ENCODE assay signal across 19 mouse cellular contexts in the genomic region with DNA sequence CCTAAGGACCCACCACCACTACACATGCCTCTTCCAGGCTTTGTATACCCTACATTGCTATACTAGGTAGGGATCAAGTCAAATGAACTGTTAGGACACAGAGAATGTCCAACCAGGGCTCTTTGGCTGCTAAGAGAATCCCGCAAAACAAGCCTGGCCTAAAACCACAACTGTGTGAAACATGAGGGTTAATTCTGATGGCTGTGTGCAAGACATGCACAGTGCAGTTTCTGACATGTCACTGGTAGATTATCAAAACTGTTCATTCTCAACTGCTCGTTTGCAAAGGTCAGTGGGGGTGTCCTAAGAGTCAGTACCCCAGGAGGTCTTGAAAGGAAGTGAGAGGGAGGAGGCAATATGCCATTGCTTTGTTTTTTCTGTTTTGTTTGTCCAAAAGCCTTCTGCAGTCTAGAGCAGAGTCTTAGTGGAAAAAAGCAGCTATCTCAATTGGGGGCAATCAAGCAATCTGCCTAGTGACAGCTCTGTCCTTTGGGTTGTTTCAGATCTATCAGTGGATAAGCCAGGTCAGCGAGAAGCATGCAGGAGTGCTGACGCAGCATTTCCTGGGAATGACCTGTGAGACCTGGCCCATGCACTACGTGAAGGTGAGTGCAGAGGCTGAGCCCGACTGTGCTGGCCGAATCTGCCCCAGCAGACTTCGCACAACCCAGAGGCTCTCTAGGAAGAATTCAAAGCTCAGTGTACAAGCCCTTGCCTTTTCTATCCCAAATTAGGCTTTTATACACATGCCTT.
"Had no signal": no experiment of that assay in that cellular context is flagged by ENCODE, and none has a peak within 500 bp of the region (broad histone marks: within the 10 kb centered on the region; RNA-seq: fewer than 3 reads in every experiment).

No protein-coding gene starts in this region.

- ATAC-seq: midbrain, embryonic 15.5 days had no signal

- H3K4me2 ChIP-seq: kidney, embryonic 15.5 days; limb, embryonic 12.5 days; limb, embryonic 15.5 days; liver, embryonic 11.5 days; liver, embryonic 15.5 days; lung, embryonic 15.5 days; midbrain, embryonic 12.5 days; midbrain, embryonic 15.5 days; neural tube, embryonic 13.5 days had no signal

- H3K27me3 ChIP-seq: kidney, embryonic 15.5 days; limb, embryonic 12.5 days; limb, embryonic 15.5 days; liver, embryonic 15.5 days; lung, embryonic 15.5 days; midbrain, embryonic 12.5 days; midbrain, embryonic 15.5 days; neural tube, embryonic 13.5 days had no signal

- DNase-seq: kidney, adult 8-10 months; kidney, postnatal 10 days; kidney, postnatal 4 days; left cerebral cortex, postnatal 4 days; lung, adult 18-20 months; lung, postnatal 14 days; lung, postnatal 4 days; thymus, adult 18-20 months; thymus, postnatal 36 days had no signal

- H3K9ac ChIP-seq: kidney, embryonic 15.5 days; limb, embryonic 12.5 days; limb, embryonic 15.5 days; liver, embryonic 15.5 days; lung, embryonic 15.5 days; midbrain, embryonic 12.5 days; midbrain, embryonic 15.5 days; neural tube, embryonic 13.5 days had no signal

- H3K27ac ChIP-seq: kidney, embryonic 15.5 days; limb, embryonic 12.5 days; limb, embryonic 15.5 days; liver, embryonic 15.5 days; lung, embryonic 15.5 days; midbrain, embryonic 12.5 days; midbrain, embryonic 15.5 days; neural tube, embryonic 13.5 days had no signal

- H3K36me3 ChIP-seq: kidney, embryonic 15.5 days; limb, embryonic 12.5 days; limb, embryonic 15.5 days; liver, embryonic 15.5 days; lung, embryonic 15.5 days; midbrain, embryonic 12.5 days; midbrain, embryonic 15.5 days; neural tube, embryonic 13.5 days had no signal

- H3K9me3 ChIP-seq: kidney, embryonic 15.5 days; limb, embryonic 12.5 days; limb, embryonic 15.5 days; liver, embryonic 15.5 days; lung, embryonic 15.5 days; midbrain, embryonic 12.5 days; midbrain, embryonic 15.5 days; neural tube, embryonic 13.5 days had no signal

- H3K4me3 ChIP-seq: kidney, embryonic 15.5 days; limb, embryonic 12.5 days; limb, embryonic 15.5 days; liver, embryonic 15.5 days; lung, embryonic 15.5 days; midbrain, embryonic 12.5 days; midbrain, embryonic 15.5 days; myocyte; neural tube, embryonic 13.5 days had no signal

- H3K4me1 ChIP-seq: limb, embryonic 12.5 days; limb, embryonic 15.5 days; liver, embryonic 15.5 days; lung, embryonic 15.5 days; midbrain, embryonic 12.5 days; midbrain, embryonic 15.5 days; neural tube, embryonic 13.5 days had no signal
